Mouse (Mus musculus) R1 (cell line): ENCODE measurements at regions not wholly inside any gene's neighbourhood (a gene's known extent, or its start where the extent isn't known, plus 50 kb on each side); places are given as distances from the start of the nearest gene placed in this dataset.

Experiments
- DNase-seq: peaks from one replicate; pipeline ENCODE4 v3.0.0-alpha.2; 2018; ENCODE audit warnings: low read depth, low spot score

DNA sequence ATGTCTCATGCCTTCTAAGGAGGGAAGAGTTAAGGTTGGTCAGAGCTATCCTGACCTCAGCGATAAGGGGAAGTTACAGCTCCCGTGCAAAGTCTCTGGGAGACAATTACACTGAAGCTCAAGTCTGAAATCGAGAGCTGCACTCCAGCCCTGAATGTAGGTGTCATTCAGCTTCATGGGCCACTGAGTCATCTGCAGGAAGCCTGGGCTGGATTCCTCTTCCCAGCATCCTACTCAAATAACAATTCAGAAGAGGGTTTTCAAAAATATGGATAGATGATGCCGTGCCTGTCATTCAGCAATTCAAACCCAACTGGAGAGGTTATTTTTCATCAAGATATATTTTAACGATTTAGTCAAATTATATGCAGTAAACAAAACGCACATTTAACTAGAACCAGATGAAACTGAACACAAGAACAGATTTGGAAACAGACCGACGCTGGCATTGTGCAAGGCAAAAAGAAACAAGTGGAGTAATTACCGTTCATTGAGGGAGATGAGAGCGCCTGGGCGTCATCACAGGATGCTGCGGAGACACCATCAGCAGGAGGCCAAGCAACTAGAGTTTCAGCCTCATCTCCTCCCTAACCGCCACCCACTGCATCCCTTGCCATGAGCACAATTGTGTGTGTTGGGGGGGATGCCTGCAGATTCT is 57.8 kb upstream of the Cfap46 start:
- DNase-seq, result peak; percentile 35

DNA sequence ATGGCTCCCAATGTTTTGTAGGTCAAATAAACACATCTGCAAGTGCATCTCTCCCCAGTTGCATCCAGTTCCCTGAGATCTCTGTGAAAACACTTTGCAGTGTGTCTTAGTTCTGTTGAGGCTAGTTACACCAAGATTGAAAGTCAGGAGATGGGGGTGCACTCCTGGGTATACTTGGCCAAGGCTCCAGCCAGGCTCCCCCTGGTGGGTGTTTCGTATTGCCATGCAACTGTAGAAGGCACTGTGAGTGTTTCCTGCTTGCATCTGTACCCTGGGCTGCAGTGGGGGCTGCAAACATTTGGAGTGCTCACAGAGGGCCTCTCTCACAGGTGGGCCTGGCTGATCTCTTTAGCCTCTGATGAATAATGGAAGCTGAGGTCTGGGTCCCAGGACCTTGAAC is 63.2 kb upstream of the Cfap46 start:
- DNase-seq, result peak; percentile 55

DNA sequence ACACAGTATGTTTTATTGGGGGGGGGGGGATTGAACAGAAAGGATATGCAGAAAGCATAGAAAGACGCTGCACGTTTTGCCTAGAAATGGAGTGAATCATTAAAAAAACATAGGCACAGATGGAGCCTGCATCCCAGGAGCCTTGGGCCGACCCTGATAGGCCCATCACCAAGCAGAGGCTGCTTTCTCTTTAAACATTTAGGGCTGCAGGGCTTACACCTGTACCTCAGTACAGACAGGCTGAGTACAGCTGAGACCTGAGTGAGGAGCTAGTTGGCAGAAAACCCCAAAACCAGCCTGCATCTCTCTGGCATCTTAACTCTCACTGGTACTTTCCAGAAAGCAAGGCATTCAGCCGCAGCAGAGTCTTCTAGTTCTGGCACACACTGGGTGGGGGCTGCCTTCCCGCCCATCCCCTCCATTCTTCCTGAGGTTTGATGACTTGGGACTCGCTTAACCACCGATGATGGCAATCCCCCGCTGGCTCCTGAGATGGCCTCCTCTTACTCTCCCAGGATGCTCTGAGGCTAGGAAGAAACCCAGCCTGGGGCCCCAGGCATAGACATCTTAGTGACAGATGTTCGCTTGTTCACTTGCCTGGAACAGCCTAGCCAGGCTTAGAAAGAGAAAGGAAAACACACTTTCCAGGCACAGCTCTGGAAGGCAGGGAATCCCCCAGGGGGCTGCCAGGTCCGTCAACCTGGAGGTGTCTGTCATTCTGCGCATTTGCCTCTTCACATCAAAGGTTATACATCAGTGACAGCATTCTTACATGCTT is 63.9 kb upstream of the Cfap46 start:
- no peak for DNase-seq

DNA sequence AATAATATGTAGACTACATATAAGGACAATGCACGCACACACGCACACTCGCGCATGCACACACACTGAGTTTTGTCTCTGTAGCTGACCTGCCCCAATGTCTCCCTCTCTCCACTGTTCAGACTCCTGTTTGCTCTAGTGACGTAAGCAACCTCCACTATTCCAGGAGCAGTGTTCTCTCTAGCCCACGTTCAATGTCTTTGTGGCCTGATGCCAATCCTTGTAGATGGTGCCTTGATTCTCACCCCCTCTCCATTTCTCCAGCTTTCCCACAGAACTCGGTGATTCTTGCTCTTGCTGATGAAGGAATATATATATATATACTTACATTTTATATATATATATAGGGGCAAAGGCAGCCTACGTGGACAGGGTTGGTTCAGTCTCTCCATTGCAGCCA is 71.4 kb upstream of the Cfap46 start:
- DNase-seq, result no peak

DNA sequence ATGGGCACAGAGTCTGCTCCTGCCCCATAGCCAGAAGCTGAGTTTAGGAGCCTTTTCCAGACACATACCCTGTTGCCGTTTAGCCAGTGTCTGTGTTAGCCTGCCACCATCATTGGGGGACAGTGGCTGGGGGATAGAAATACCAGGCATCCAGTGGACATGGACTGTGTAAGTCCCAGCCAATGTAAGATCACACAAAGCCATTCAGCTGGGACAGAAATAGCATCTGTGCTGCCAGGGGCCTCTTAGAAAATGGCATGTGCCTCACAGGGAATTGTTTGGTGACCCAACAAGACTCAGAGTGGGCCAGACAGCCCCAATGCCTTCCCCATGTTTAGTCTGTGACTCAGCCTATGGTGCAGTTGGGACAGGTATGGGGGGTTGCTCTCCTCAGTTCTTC is 71.5 kb upstream of the Adgra1 start:
- DNase-seq, result no peak

DNA sequence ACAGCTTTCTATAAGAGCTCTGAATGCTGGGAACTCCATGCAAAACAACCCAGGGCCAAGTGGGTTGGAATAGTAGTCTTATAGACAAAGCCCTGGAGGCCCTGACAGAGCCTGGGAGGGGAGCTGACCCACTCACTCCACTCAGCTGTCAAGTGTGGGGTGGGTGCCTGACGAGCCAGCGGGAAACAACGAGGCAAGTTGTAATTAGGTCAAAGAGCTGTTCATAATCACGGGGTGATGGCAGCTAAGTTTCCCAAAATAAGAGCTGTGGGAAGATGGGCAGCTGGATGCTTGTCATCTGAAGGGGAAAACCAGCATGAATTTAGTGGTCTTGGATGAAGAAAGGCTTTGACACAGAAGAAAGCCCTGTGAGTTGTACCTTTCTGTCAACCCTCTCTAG is 70.7 kb upstream of the Adgra1 start:
- DNase-seq, result no peak

DNA sequence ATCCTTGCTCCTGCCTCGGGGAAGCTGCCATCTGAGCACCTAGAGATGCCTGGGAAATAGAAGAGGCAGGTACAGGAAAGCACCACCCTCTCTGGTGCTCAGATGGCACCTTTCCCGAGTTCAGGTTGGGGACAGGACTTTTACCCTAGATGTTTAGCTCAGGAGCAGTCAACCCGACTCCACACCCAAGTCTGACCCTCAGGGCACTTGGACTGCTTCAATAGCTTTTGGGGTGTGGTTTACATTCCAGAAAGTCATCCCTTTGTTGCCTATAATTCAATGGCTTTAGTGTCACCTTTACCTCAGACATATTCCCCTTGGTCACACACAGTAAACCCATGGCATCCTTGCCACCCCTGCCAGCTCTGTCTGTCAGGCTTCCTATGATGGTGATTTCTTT is 67.7 kb upstream of the Adgra1 start:
- peak; percentile 59 for DNase-seq

DNA sequence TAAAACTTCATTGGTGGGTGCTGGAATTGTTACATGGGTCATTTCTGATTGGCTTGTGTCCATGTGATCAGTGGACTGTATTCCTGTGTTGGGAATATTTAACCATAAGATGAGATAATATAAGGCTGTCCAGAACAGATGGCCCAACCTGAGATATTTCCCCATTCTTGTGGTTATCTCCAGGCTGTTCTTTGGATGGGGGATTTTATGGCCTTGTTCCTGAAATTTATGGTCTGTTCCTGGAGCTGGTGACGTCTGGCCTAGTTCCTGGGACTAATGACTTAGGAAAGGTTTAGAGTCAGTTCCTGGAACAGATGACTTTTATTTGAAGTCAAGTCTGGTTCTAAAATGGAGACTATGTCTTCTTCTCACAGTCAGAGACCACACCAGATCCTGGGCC is 64.8 kb upstream of the Adgra1 start:
- DNase-seq, result no peak

DNA sequence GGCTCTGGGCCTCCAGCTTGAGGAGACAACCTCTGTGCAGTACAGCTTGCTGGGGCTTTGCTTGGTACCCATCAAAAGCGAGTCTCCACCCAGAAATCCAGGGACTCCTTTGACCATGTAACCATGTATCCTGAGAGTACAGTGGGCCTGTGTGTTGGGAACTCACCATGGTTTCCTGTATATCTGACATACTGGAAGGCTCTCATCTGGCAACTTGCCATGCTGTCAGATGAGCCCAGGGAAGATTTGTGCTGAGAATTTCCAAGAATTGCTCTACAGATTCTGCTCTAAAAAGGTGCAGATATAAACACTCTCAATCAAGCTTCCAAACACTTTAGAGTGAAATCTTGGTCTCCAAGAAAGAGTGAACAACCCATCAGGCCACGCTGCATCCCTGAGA is 56.7 kb upstream of the Adgra1 start:
- DNase-seq, result no peak

DNA sequence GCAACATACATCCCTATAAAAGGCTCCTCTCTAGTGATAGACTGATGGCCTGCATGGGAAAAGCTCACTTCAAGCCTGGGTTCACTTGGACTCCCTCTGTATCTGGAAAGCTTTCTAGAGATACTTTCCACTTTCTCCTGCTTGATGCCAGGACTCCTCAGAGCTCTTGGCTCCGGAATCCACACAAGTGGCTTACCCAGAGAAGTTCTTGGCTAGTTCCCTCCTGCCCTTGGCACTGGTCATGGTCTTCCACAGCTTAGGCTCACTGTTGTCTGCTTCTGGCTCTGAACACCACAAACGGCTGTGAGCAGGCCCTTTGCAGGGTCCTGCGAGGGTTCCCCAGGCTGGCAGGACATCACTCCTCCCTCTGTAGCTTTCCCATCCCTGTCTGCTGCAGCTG is 54.1 kb upstream of the Adgra1 start:
- no peak for DNase-seq

DNA sequence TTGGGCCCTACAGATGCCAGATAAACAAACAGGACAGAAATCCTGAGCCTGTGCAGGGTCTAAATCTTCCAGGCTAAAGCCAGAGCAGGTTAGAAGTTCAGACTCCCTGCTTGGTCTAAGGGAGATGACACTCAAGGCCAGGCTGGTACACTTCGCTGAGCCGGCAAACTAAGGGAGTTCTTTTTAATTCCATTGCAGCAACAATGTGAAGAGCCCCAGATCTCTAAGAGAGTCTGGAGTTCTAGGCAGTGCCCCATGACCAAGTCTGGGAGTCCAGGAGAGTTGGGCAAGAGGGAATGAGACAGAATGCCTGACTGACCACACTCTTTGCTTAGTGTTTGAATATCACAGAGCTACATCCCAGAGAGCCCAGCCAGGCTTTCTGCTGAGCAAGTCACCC is 52.5 kb upstream of the Adgra1 start:
- DNase-seq, result no peak
